Mouse (Mus musculus): ENCODE measurements at regions not wholly inside any gene's neighbourhood (a gene's known extent, or its start where the extent isn't known, plus 50 kb on each side); places are given as distances from the start of the nearest gene placed in this dataset.

- CTCF ChIA-PET, result no interaction called here
Measured at GRCm38 (mm10) chr3:143806940-143807339, 398.1 kb downstream of the Lmo4 start.

DNA sequence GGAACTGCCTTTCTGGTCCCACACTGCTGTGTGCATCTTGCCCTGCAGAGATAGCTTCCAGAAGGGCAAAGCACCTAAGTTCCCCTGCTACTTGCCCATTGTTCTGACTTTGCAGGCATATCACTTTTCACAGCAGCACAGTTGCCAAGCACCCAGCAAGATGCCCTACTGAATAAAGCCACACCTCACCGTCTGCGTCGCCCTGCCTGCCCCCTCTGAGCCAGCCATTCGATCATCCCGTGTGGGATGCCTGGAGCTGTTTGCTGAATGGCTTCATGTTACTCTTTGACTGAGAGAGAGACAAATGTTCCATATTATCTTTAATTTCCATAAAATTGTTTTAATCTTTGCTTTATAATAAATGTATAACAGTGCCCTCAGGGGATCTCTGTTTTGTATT is 407.2 kb downstream of the Lmo4 start:
- CTCF ChIA-PET, result no interaction called here

GRCm38 (mm10) chr3:143790905-143791304 is 414.1 kb downstream of the Lmo4 start:
- CTCF ChIA-PET, result no interaction called here

- CTCF ChIA-PET, result interaction anchor here (0.6 kb wide), 1 partner anchor 128 kb away, joined by 3 read pairs; no protein-coding TSS in a partner anchor
Measured at GRCm38 (mm10) chr3:143789932-143790570, 415.0 kb downstream of the Lmo4 start.

- CTCF ChIA-PET, result no interaction called here
Measured at GRCm38 (mm10) chr3:143786889-143787288, 418.1 kb downstream of the Lmo4 start.

GRCm38 (mm10) chr3:143784353-143784791 is 420.6 kb downstream of the Lmo4 start:
- CTCF ChIA-PET, result no interaction called here

DNA sequence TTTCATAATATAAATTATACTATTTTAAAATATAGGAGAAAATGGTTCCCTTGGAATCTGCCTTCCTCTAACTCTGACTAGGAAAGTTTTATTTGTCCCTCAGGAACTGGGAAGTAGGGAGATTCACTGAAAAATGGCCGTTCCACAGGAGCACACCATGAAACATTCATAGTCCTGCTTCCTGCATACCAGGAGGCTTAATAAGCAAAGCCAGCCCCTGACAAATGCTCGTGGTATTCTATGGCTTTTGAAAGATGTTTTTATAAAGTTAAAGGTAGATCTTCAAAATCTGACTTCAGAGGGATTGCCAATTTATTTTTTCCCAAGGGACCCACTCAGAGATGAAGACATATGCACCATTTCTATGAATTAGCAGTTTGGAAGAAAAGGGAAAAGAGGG is 426.9 kb downstream of the Lmo4 start:
- CTCF ChIA-PET, result no interaction called here

DNA sequence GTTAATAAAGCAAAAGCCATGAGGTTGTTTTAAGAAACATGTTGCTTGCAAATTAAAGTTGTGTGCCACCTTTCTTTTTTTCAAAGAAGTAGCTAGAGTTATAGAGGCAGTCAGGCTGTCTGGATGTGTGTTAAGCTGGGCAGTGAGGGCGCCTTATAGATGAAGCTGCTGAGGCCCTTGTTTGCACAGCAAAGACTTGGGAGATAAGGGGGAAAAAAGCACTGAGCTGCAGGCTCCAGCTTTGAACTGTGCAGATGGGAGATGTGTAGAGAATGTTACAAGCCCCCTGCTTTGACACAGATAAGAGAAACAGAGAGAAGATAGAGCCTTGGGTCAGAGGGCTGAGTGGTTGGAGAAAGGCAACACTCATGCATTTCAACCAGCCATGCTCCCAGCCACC is 445.7 kb downstream of the Lmo4 start:
- CTCF ChIA-PET, result no interaction called here

DNA sequence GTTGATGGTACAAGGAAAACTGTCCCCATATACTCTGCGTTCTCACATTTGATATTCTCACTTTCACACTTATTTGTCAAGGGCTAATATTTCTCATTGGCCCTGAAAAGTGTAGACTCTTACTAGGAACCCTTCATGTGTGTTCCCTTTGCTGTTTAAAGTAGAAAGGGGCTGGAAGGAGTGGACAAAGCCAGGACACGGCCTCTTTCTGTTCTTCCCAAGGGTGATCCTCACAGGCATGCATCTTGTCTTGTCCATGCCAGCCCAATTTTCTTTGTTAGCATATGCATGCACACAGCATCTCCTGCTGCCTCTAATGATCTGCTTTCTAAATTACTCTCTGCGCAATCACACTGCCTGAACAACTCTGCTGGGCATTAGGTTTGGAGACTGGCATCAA is 451.8 kb downstream of the Lmo4 start:
- CTCF ChIA-PET, result no interaction called here

GRCm38 (mm10) chr3:143752660-143753059 is 452.4 kb downstream of the Lmo4 start:
- CTCF ChIA-PET, result no interaction called here

GRCm38 (mm10) chr3:143750128-143750527 is 454.9 kb downstream of the Lmo4 start:
- CTCF ChIA-PET, result no interaction called here

GRCm38 (mm10) chr3:143743649-143744048 is 461.4 kb downstream of the Lmo4 start:
- CTCF ChIA-PET, result interaction anchor here (0.6 kb wide), 1 partner anchor 14 kb away, joined by 5 read pairs; no protein-coding TSS in a partner anchor

- CTCF ChIA-PET, result interaction anchor here (0.6 kb wide), 1 partner anchor 14 kb away, joined by 5 read pairs; no protein-coding TSS in a partner anchor
Measured at GRCm38 (mm10) chr3:143742786-143743571, 462.0 kb downstream of the Lmo4 start.

GRCm38 (mm10) chr3:143738676-143739075 is 466.3 kb downstream of the Lmo4 start:
- CTCF ChIA-PET, result no interaction called here

GRCm38 (mm10) chr3:143737844-143738243 is 467.2 kb downstream of the Lmo4 start:
- CTCF ChIA-PET, result no interaction called here

GRCm38 (mm10) chr3:143736651-143737398 is 468.2 kb downstream of the Lmo4 start:
- CTCF ChIA-PET, result no interaction called here

DNA sequence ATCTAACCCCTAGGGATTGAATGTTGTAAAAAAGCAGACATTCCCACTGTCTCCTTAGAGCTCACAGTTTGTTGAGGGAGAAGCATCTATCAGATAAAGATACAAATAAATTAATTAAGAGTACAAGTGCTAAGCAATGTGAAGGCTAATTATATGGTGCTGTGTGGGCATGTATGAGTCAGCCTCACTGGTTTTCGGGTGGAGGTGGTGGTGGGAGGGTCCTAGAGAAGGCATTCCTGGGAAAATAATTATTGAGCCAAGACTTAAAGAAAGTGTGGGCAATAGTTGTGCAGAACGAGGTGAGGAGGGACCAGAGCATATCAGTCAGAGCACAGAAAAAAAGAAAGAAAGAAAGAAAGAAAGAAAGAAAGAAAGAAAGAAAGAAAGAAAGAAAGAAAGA is 470.2 kb downstream of the Lmo4 start:
- CTCF ChIA-PET, result no interaction called here

DNA sequence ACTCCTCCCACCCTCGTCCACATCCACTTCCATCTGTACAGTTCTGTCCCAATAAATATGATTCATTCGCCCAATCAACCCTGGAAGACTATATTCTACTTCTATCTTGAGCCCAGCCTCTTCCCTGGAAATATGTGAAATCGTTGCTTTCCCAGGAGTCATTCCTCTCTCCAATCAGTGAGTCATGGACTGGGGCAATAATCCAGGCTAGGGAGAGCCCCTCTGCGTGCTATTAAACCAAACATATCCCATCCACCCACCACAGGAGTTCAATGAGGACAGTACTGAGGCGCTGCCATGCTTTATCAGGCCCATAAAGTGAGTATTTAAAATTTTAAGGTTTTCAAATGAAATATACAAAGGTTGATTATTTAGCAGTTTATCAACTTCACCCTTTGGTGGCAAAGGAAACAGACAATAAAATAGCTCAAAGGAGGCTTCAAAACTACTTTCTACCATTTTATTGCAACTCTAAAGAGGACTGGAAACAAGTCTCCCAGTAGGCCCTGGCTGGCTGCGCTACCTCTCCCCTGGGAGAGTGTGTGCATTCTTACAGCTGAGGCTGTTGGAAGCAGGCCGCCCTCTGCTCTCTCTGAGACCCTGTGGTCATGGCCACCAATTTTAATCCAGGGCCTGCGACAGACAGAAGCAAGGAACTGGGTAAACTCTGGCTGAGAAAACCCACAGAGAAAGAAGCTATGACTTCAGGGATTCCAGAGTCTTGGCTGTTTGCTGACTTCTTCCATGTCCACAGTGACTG is 471.9 kb downstream of the Lmo4 start:
- CTCF ChIA-PET, result no interaction called here

DNA sequence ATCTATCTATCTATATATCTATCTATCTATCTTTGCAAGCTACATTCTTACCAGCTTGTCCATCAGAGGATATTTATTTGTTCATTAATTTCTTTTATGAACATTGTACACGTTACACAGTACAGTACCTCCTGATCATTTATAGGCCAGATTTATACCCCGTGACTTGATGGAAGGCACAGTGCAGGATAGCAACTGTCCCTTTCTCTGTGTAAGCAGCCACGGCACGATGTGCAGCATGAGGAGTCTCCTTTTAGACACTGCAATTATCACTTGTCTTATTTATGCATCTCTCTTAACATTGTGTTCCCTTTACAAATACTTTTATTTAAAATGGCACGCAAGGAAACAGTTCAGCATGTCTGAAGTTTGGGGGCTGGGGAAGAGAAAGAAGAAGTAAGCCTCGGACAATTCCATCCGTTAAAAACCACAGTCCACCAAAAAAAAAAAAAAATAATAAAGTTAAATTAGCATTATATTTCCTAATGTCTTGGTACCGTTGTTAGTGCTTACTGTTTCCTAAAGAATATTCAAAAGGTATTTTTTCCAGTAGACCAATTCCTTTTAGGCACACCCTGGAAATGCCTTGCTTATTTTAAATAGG is 475.4 kb downstream of the Lmo4 start:
- CTCF ChIA-PET, result interaction anchor here (0.7 kb wide), 1 partner anchor 14 kb away, joined by 5 read pairs; no protein-coding TSS in a partner anchor

DNA sequence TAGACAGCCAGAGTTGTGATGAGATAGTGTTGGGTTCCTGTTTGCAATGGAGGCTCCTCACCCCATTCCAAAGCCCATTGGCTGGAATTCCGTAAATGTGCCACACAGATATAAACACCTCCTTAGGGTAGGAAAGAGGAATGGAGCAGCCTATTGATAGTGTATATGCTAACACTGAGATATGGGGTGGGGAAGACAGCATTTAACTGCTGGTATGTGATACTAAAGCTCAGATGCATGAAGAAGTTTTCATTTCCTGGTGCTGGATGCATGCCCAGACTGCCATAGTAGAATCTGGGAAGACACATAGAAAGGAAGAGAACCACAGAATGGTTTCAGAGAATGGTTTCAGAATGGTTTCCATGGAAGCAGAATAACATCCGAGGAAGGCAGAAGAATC is 482.4 kb downstream of the Lmo4 start:
- CTCF ChIA-PET, result no interaction called here

DNA sequence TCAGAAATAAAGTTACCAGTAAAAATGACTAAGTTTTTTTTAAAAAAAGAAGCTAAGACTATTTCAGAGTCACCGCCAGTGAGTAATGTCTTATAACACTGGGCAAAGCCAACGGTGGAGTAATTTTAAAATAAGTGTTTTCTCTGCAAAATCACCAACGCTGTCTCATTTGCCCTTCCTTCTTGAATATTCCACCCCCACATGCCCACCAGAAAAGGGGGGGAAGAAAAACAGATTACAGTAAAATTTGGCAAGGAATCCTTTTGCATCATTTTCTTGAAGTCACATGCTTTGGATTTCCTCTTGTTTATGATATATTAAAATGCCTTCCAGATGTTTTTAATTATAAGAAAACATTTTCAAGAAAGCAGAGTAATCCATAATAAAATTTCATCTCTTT is 482.9 kb downstream of the Lmo4 start:
- CTCF ChIA-PET, result no interaction called here

Measured in spleen, embryonic (tissue).